Mouse (Mus musculus) kidney, adult 2 months (tissue): ENCODE results near the gene Ptch1. TPM values are rescaled to one million over a fixed set of nuclear protein-coding genes. Genes with fewer than 3 reads are reported as not detected.

ENCODE experiments used
- DNase-seq: peaks from one replicate; pipeline ENCODE4 v3.0.0; 2021
- H3K27ac ChIP-seq: fragments of 200-500 bp; 2 replicates; pipeline ENCODE4 v1.5.1; 2012; ENCODE audit warnings: low read depth, low read length, control low read depth, inconsistent platforms; ENCODE audit not compliant: insufficient read depth
- H3K27me3 ChIP-seq: fragments of 200-500 bp; replicated peaks from 2 replicates; pipeline ENCODE4 v1.6.1; 2012; ENCODE audit warnings: mild to moderate bottlenecking, moderate library complexity, low read length, inconsistent platforms; ENCODE audit not compliant: control insufficient read depth, insufficient read depth
- H3K36me3 ChIP-seq: fragments of 200-500 bp; 2 replicates; pipeline ENCODE4 v1.6.1; 2012; ENCODE audit warnings: mild to moderate bottlenecking, moderate library complexity, low read length, inconsistent platforms; ENCODE audit not compliant: control insufficient read depth, insufficient read depth
- H3K4me1 ChIP-seq: fragments of 200-500 bp; 2 replicates; pipeline ENCODE4 v1.6.1; 2011; ENCODE audit warnings: low read length; ENCODE audit not compliant: control insufficient read depth, insufficient read depth
- H3K4me3 ChIP-seq: fragments of 200-500 bp; 2 replicates; pipeline ENCODE4 v1.5.1; 2011; ENCODE audit warnings: mild to moderate bottlenecking, low read depth, low read length, control low read depth; ENCODE audit not compliant: insufficient read depth
- CTCF ChIP-seq: fragments of 200-500 bp; conservative IDR thresholded peaks from 2 replicates; pipeline ENCODE4 v1.5.1; 2011; ENCODE audit warnings: low read depth, mild to moderate bottlenecking, control low read depth, low read length, moderate library complexity, mixed read lengths; ENCODE audit not compliant: insufficient read depth, insufficient read length
- POLR2A ChIP-seq: fragments of 200-500 bp; IDR thresholded peaks from one replicate; pipeline ENCODE4 v1.6.1; 2011; ENCODE audit warnings: low read depth, low read length, control low read depth
- WGBS: fragments of 180-500 bp; shearing (Covaris S2); methylation state at CpG from one replicate; pipeline ENCODE4 v1.1.7; 2018; 5-methylcytosine and 5-hydroxymethylcytosine counted together
- polyA plus RNA-seq: library from polyadenylated mRNA; depleted of rRNA; stranded (reverse); fragments of >200 nt; gene quantifications from 2 replicates; pipeline ENCODE4 v1.2.3, GENCODE M21; 2012; rRNA removed

Ptch1 gene
- 17.5 and 19.6 TPM in 2 replicates for polyA plus RNA-seq

DNA sequence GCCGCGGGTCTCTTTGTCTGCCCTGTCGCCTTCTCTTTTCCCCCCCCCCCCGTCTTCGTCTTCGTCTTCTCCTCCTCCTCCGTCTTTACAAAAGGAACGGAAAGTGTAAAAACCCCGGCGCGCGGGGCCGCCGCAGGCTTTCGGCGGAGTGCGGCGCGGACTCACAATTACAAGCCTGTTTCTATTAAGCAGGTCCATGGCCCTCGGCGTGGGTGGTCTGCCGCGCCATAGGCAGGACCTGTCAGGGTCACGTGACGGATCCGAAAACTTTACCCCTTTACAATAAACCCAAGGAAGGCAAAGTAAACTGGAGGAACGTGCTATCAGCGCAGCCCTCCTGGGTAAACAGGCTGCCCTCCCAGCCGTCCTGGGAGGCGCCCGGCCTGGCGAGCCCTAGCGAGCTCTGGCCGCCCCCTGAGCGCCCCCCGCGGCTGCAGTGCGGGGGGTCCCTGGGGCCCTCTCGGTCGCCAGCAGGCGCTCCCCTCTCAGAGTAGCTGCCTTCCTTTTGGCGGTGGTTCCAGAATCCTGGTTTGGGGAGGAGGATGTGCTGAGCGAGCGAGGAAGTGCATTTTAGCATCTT, at the start of gene Ptch1:
Gene Ptch1, minus strand, starts transcription at position 343 of the 580 bp plus-strand sequence.
- 6% methylated on average over 42 of the region's 44 CpGs for WGBS
- Histone ChIP-seq H3K36me3 (no peaks in the 10 kb centered on the region), H3K4me1 (peaks cover 2% of the 10 kb centered on the region; the same call in 1 of the 2 replicates), H3K27me3 (peaks cover 3% of the 10 kb centered on the region; the same call in 1 of the 2 replicates), H3K4me3 (peak within 1 kb of the TSS; percentile 38), H3K27ac (no peak within 1 kb of the TSS)
- TF ChIP-seq CTCF (no peak), POLR2A (no peak)
- peak; percentile 25 for DNase-seq

DNA sequence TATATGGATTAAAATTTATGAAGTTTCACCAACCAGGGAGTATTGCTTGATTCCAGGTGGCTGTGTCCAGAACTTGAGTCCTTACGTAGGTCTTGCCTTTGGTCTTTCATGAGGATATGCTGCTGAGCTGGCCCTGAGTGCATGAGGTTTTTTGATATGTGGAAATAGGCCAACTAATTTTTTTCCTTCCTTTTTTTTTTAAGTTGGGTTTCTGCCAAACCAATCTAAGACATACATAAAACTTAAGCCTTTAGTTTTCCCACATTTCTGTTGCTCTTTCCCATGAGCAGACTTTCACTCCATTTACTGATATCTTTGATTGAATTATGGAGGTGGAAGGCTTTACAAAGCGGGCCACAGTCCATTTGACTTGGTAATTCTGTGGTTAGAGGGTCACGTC, 47.9 kb upstream of the Ptch1 start:
- H3K27ac ChIP-seq, result no peak overlapping the region
- no peak overlapping the region for H3K4me3 ChIP-seq
- no peak for DNase-seq
- WGBS, result 71% methylated on average over 3 of the region's 3 CpGs
- H3K36me3 ChIP-seq, result no peaks in the 10 kb centered on the region
- TF ChIP-seq POLR2A (no peak), CTCF (no peak)
- no peaks in the 10 kb centered on the region for H3K4me1 ChIP-seq
- H3K27me3 ChIP-seq, result no peaks in the 10 kb centered on the region

DNA sequence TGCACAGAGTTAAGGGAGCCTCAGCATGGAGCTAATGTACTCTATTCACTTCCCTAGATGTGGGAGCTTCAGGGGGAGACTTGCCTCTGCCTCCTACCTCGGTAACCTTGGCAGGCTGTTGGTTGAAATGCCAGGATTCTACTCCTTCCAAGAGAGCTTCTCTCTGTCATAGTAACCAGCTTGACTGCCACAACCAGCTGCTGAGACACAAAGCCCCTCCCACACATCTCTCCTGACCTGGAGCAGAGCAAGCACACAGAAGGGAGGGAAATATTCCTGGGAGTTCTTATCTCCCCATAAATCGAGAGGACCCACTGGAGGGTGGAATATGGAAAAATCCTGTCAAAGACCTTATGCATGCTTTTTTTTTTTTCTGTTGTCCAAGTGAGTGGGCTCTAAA, 39.8 kb upstream of the Ptch1 start:
- 45% methylated on average over 2 of the region's 2 CpGs for WGBS
- no peaks in the 10 kb centered on the region for H3K27me3 ChIP-seq
- no peak overlapping the region for H3K27ac ChIP-seq
- TF ChIP-seq CTCF (no peak), POLR2A (no peak)
- DNase-seq, result no peak
- H3K4me3 ChIP-seq, result no peak overlapping the region
- H3K4me1 ChIP-seq, result no peaks in the 10 kb centered on the region
- no peaks in the 10 kb centered on the region for H3K36me3 ChIP-seq

DNA sequence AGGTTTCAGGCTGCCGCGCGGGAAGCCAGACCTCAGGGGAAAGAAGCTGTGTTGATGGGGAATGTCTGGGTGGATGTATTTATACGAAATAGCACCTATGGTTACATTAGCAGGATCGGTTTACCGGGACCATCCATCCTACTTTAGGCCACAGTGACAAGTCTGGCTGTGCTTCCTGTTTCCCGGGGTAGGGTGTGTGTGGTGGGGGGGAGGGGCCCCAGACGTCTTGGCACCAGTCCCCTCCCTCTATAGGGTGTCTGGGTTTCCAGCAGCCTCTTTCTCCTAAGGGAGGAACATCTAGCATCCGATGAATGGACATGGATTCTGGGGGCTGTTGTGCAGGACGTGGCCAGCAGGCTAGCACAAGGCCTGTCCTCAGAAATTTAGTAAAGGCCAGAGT, 36.3 kb upstream of the Ptch1 start:
- no peak overlapping the region for H3K4me3 ChIP-seq
- DNase-seq, result no peak
- H3K27ac ChIP-seq, result no peak overlapping the region
- no peaks in the 10 kb centered on the region; the same call in 1 of the 2 replicates for H3K4me1 ChIP-seq
- no peaks in the 10 kb centered on the region for H3K36me3 ChIP-seq
- WGBS, result 34% methylated on average over 10 of the region's 10 CpGs
- no peak for TF ChIP-seq POLR2A
- no peak for TF ChIP-seq CTCF
- no peaks in the 10 kb centered on the region for H3K27me3 ChIP-seq

DNA sequence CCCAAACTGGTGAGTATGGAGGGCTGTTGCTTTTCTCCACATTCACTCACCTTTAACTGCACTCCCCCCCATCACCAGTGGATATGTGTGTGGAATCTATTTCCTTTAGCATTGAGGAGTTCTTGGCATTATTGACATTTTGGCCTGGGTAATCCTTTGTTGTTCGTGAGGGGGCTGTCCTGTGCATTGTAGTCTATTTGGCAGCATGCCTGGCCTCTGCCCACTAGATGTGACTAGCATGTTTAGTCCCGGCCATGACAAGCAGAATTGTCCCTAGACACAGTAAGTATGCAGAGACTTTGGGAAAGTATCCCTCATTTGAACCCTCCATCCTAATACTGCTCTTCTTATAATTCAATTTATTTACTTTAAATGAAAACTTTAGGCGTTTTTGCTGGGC, 24.2 kb upstream of the Ptch1 start:
- H3K4me3 ChIP-seq, result no peak overlapping the region
- 71% methylated on average over 3 of the region's 3 CpGs for WGBS
- H3K27me3 ChIP-seq, result no peaks in the 10 kb centered on the region
- no peak overlapping the region for H3K27ac ChIP-seq
- H3K4me1 ChIP-seq, result peaks cover 2% of the 10 kb centered on the region; the same call in 1 of the 2 replicates
- no peak for DNase-seq
- TF ChIP-seq POLR2A, result no peak
- no peaks in the 10 kb centered on the region for H3K36me3 ChIP-seq

DNA sequence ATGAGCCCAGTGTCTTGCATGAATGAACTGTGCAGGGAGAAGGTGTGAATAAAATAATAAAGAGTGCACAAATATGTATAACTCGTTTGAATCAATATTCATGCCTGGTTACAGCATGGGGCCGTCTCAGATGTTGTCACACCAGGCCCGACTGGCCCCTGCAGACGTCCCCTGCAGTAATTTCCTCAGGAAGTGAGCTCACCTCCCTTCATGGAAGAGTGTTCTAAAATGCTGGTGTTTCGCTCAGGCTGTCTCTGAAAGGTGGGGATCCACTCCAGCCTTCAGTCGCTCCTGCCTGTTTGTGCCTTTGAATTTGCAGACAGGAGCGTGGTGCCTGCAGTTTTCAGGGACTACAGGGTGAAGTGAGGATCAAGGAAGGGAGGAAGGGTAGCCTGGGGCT, 22.5 kb upstream of the Ptch1 start:
- TF ChIP-seq CTCF (no peak), POLR2A (no peak)
- Histone ChIP-seq H3K36me3 (no peaks in the 10 kb centered on the region), H3K4me1 (peaks cover 2% of the 10 kb centered on the region; the same call in 1 of the 2 replicates), H3K4me3 (no peak overlapping the region), H3K27me3 (no peaks in the 10 kb centered on the region), H3K27ac (no peak overlapping the region)
- WGBS, result 69% methylated on average over 7 of the region's 7 CpGs
- no peak for DNase-seq

DNA sequence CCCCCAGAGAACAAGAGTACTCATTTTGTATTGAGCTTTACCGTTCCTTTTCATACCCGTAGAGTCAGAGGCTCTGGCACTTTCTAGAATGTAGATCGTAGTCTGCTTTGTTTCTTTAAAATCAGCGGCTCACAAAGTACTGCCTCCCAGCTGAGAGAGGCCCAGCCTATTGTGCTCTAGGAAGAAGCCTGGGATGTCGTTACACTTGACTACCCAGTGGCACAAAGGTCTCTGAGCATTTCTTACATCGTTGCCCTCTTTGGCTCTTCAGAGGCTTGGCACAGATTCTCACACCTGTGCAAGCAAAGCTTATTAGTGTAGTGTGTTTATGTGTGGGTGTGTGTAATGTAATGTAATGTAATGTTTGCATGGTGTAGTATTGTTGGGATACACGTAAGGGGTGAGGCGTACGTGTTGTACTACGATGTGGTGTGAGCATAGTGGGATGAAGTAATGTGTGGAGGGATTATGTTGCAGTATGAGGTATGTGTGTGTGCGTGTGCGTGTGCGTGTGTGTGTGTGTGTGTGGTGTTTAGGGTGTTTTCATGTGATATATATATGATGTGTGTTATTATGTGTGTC, 20.2 kb upstream of the Ptch1 start:
- H3K36me3 ChIP-seq, result no peaks in the 10 kb centered on the region
- TF ChIP-seq CTCF, result no peak
- no peak overlapping the region for H3K4me3 ChIP-seq
- peaks cover 2% of the 10 kb centered on the region; the same call in 1 of the 2 replicates for H3K4me1 ChIP-seq
- WGBS, result 53% methylated on average over 13 of the region's 13 CpGs
- H3K27ac ChIP-seq, result no peak overlapping the region
- H3K27me3 ChIP-seq, result no peaks in the 10 kb centered on the region
- DNase-seq, result peak; percentile 82
